Mouse (Mus musculus) embryonic facial prominence, embryonic 13.5 days (tissue): ENCODE results near the gene Hip1r. TPM values are rescaled to one million over a fixed set of nuclear protein-coding genes. Genes with fewer than 3 reads are reported as not detected.

Experiments used
- ATAC-seq: fragments of 200-750 bp; cut with Nextera tagmentation; 2 replicates; pipeline ENCODE4 v1.8.0; 2017; ENCODE audit warnings: low read depth; ENCODE audit not compliant: insufficient number of reproducible peaks, insufficient read depth, low FRiP score, low TSS enrichment
- H3K27ac ChIP-seq: fragments of 300-500 bp; sonication (generic); 2 replicates; pipeline ENCODE4 v1.5.1; 2015; ENCODE audit warnings: moderate library complexity, mild to moderate bottlenecking, inconsistent platforms
- H3K27me3 ChIP-seq: fragments of 300-500 bp; sonication (generic); 2 replicates; pipeline ENCODE4 v1.6.1; 2015; ENCODE audit warnings: mild to moderate bottlenecking, inconsistent platforms
- H3K36me3 ChIP-seq: fragments of 300-500 bp; sonication (generic); 2 replicates; pipeline ENCODE4 v1.6.1; 2015; ENCODE audit warnings: mild to moderate bottlenecking, inconsistent platforms
- H3K4me1 ChIP-seq: fragments of 300-500 bp; sonication (generic); 2 replicates; pipeline ENCODE4 v1.6.1; 2015; ENCODE audit warnings: inconsistent platforms
- H3K4me2 ChIP-seq: fragments of 300-500 bp; sonication (generic); 2 replicates; pipeline ENCODE4 v1.6.1; 2015; ENCODE audit warnings: moderate library complexity, mild to moderate bottlenecking, inconsistent platforms
- H3K4me3 ChIP-seq: fragments of 300-500 bp; sonication (generic); 2 replicates; pipeline ENCODE4 v1.5.1; 2015; ENCODE audit warnings: mild to moderate bottlenecking, inconsistent platforms
- H3K9ac ChIP-seq: fragments of 300-500 bp; sonication (generic); 2 replicates; pipeline ENCODE4 v1.6.1; 2015; ENCODE audit warnings: mild to moderate bottlenecking, inconsistent platforms
- H3K9me3 ChIP-seq: fragments of 300-500 bp; sonication (generic); 2 replicates; pipeline ENCODE4 v1.6.1; 2016; ENCODE audit warnings: inconsistent platforms
- WGBS: fragments of 180-500 bp; shearing (Covaris S2); methylation state at CpG from one replicate; pipeline ENCODE4 v1.1.7; 2015; ENCODE audit warnings: mixed read lengths; 5-methylcytosine and 5-hydroxymethylcytosine counted together
- polyA plus RNA-seq: library from polyadenylated mRNA; unstranded; fragments of >200 nt; fragmentation: Nextera tagmentation; extraction: Ambion mirVana; gene quantifications from 2 replicates; pipeline ENCODE4 v1.2.1, GENCODE M21; 2015

The Hip1r gene
- polyA plus RNA-seq, 1 experiment from 2014 or later = 9.6 TPM

- no peak for ATAC-seq
Measured at GRCm38 (mm10) chr5:124010077-124010476, 36.6 kb downstream of the Hip1r start.

GRCm38 (mm10) chr5:124010910-124011655 is 37.7 kb downstream of the Hip1r start:
- peaks cover 44% of the 10 kb centered on the region for H3K36me3 ChIP-seq
- 16% methylated on average over 19 of the region's 19 CpGs for WGBS
- peak; percentile 30; the same call in 1 of the 2 replicates for ATAC-seq

More at GRCm38 (mm10) chr5:124010077-124010476, 36.6 kb downstream of the Hip1r start:
- H3K27me3 ChIP-seq = no peaks in the 10 kb centered on the region
- H3K27ac ChIP-seq = peak overlapping the region; percentile 82; the same call in 1 of the 2 replicates
- H3K9ac ChIP-seq = no peak overlapping the region
- peaks cover 46% of the 10 kb centered on the region for H3K4me1 ChIP-seq
- H3K36me3 ChIP-seq = peaks cover 53% of the 10 kb centered on the region
- no peaks in the 10 kb centered on the region for H3K9me3 ChIP-seq
- no peak overlapping the region for H3K4me3 ChIP-seq
- WGBS = 94% methylated on average over 8 of the region's 8 CpGs
- no peak overlapping the region for H3K4me2 ChIP-seq

GRCm38 (mm10) chr5:124011927-124012326 is 38.5 kb downstream of the Hip1r start:
- peaks cover 36% of the 10 kb centered on the region for H3K36me3 ChIP-seq

More at GRCm38 (mm10) chr5:124010910-124011655, 37.7 kb downstream of the Hip1r start:
- peak overlapping the region; percentile 42 for H3K4me2 ChIP-seq
- peak overlapping the region; percentile 82 for H3K27ac ChIP-seq
- H3K4me1 ChIP-seq = peaks cover 48% of the 10 kb centered on the region
- H3K4me3 ChIP-seq = peak overlapping the region; percentile 7; the same call in 1 of the 2 replicates
- peak overlapping the region; percentile 46; the same call in 1 of the 2 replicates for H3K9ac ChIP-seq
- H3K9me3 ChIP-seq = no peaks in the 10 kb centered on the region
- no peaks in the 10 kb centered on the region for H3K27me3 ChIP-seq

GRCm38 (mm10) chr5:124012885-124013284 is 39.5 kb downstream of the Hip1r start:
- H3K9me3 ChIP-seq = no peaks in the 10 kb centered on the region
- ATAC-seq = no peak
- H3K36me3 ChIP-seq = peaks cover 26% of the 10 kb centered on the region
- H3K27ac ChIP-seq = no peak overlapping the region; the same call in 1 of the 2 replicates
- H3K9ac ChIP-seq = no peak overlapping the region
- no peaks in the 10 kb centered on the region for H3K27me3 ChIP-seq
- H3K4me2 ChIP-seq = no peak overlapping the region
- peaks cover 55% of the 10 kb centered on the region for H3K4me1 ChIP-seq
- no peak overlapping the region for H3K4me3 ChIP-seq
- 84% methylated on average over 10 of the region's 10 CpGs for WGBS

More at GRCm38 (mm10) chr5:124011927-124012326, 38.5 kb downstream of the Hip1r start:
- Histone ChIP-seq H3K9ac (peak overlapping the region; percentile 46; the same call in 1 of the 2 replicates), H3K4me2 (peak overlapping the region; percentile 42), H3K4me1 (peaks cover 49% of the 10 kb centered on the region), H3K9me3 (no peaks in the 10 kb centered on the region), H3K27me3 (no peaks in the 10 kb centered on the region), H3K4me3 (no peak overlapping the region), H3K27ac (peak overlapping the region; percentile 82)
- WGBS = 20% methylated on average over 8 of the region's 8 CpGs
- no peak for ATAC-seq

GRCm38 (mm10) chr5:124013747-124014146 is 40.3 kb downstream of the Hip1r start:
- H3K9ac ChIP-seq = no peak overlapping the region
- WGBS = 71% methylated on average over 16 of the region's 16 CpGs

GRCm38 (mm10) chr5:124014180-124014579 is 40.8 kb downstream of the Hip1r start:
- WGBS = 78% methylated on average over 3 of the region's 3 CpGs
- no peaks in the 10 kb centered on the region for H3K9me3 ChIP-seq
- H3K36me3 ChIP-seq = peaks cover 17% of the 10 kb centered on the region
- H3K4me1 ChIP-seq = peaks cover 62% of the 10 kb centered on the region
- no peak overlapping the region for H3K9ac ChIP-seq
- no peaks in the 10 kb centered on the region for H3K27me3 ChIP-seq
- no peak overlapping the region for H3K4me2 ChIP-seq
- no peak overlapping the region for H3K4me3 ChIP-seq
- H3K27ac ChIP-seq = no peak overlapping the region
- no peak for ATAC-seq

More at GRCm38 (mm10) chr5:124013747-124014146, 40.3 kb downstream of the Hip1r start:
- Histone ChIP-seq H3K4me3 (no peak overlapping the region), H3K4me2 (no peak overlapping the region), H3K9me3 (no peaks in the 10 kb centered on the region), H3K36me3 (peaks cover 21% of the 10 kb centered on the region), H3K27me3 (no peaks in the 10 kb centered on the region), H3K27ac (no peak overlapping the region), H3K4me1 (peaks cover 60% of the 10 kb centered on the region)
- ATAC-seq = no peak

GRCm38 (mm10) chr5:124014791-124015251 is 41.4 kb downstream of the Hip1r start:
- H3K4me2 ChIP-seq = no peak overlapping the region
- H3K27ac ChIP-seq = peak overlapping the region; percentile 28
- no peaks in the 10 kb centered on the region for H3K27me3 ChIP-seq
- H3K9ac ChIP-seq = no peak overlapping the region
- 18% methylated on average over 11 of the region's 11 CpGs for WGBS
- H3K4me1 ChIP-seq = peaks cover 68% of the 10 kb centered on the region
- H3K9me3 ChIP-seq = no peaks in the 10 kb centered on the region
- no peak for ATAC-seq
- no peak overlapping the region for H3K4me3 ChIP-seq
- peaks cover 13% of the 10 kb centered on the region for H3K36me3 ChIP-seq

- H3K4me3 ChIP-seq = no peak overlapping the region
- no peak overlapping the region for H3K9ac ChIP-seq
- 0 out of 2 replicates have a peak, but pooled peaks cover 6% of the 10 kb centered on the region for H3K36me3 ChIP-seq
- H3K4me2 ChIP-seq = no peak overlapping the region
- H3K27ac ChIP-seq = no peak overlapping the region
- no peak for ATAC-seq
- 68% methylated on average over 2 of the region's 2 CpGs for WGBS
- no peaks in the 10 kb centered on the region for H3K27me3 ChIP-seq
- H3K9me3 ChIP-seq = no peaks in the 10 kb centered on the region
- H3K4me1 ChIP-seq = peaks cover 68% of the 10 kb centered on the region
Measured at GRCm38 (mm10) chr5:124015727-124016126, 42.3 kb downstream of the Hip1r start.

GRCm38 (mm10) chr5:124016291-124016821 is 42.9 kb downstream of the Hip1r start:
- Histone ChIP-seq H3K27ac (no peak overlapping the region), H3K4me1 (peaks cover 62% of the 10 kb centered on the region)
- 87% methylated on average over 7 of the region's 7 CpGs for WGBS

GRCm38 (mm10) chr5:124017941-124018340 is 44.5 kb downstream of the Hip1r start:
- H3K4me1 ChIP-seq = peaks cover 46% of the 10 kb centered on the region
- no peak for ATAC-seq
- no peak overlapping the region for H3K4me2 ChIP-seq
- H3K27me3 ChIP-seq = no peaks in the 10 kb centered on the region
- H3K4me3 ChIP-seq = no peak overlapping the region
- H3K36me3 ChIP-seq = peaks cover 14% of the 10 kb centered on the region; the same call in 1 of the 2 replicates
- no peaks in the 10 kb centered on the region for H3K9me3 ChIP-seq
- WGBS = 78% methylated on average over 9 of the region's 9 CpGs
- no peak overlapping the region for H3K27ac ChIP-seq
- no peak overlapping the region for H3K9ac ChIP-seq

More at GRCm38 (mm10) chr5:124016291-124016821, 42.9 kb downstream of the Hip1r start:
- H3K4me2 ChIP-seq = no peak overlapping the region
- no peak overlapping the region for H3K9ac ChIP-seq
- no peak for ATAC-seq
- H3K27me3 ChIP-seq = no peaks in the 10 kb centered on the region
- no peak overlapping the region for H3K4me3 ChIP-seq
- no peaks in the 10 kb centered on the region for H3K9me3 ChIP-seq
- 0 out of 2 replicates have a peak, but pooled peaks cover 6% of the 10 kb centered on the region for H3K36me3 ChIP-seq

- WGBS = 91% methylated on average over 9 of the region's 9 CpGs
- H3K4me1 ChIP-seq = peaks cover 44% of the 10 kb centered on the region
- H3K4me2 ChIP-seq = no peak overlapping the region
- H3K9me3 ChIP-seq = no peaks in the 10 kb centered on the region
- no peak overlapping the region for H3K9ac ChIP-seq
- peaks cover 12% of the 10 kb centered on the region; the same call in 1 of the 2 replicates for H3K36me3 ChIP-seq
- H3K4me3 ChIP-seq = no peak overlapping the region
- no peak overlapping the region for H3K27ac ChIP-seq
- ATAC-seq = no peak
- no peaks in the 10 kb centered on the region for H3K27me3 ChIP-seq
Measured at GRCm38 (mm10) chr5:124018651-124019050, 45.2 kb downstream of the Hip1r start.
